Mouse (Mus musculus) MEL (cell line): ENCODE measurements around the gene Nrarp.
A peak's percentile ranks its signal among the peaks of the same experiment; 100 is the strongest.

Experiments
- CHD1 ChIP-seq: IDR thresholded peaks from 2 replicates; pipeline ENCODE4 v1.6.1; 2012; ENCODE audit warnings: low read depth, mild to moderate bottlenecking, inconsistent platforms, low read length, improper control_type of control experiment
- CTCF ChIP-seq, 3 experiments: IDR thresholded peaks in 2 of 3; conservative IDR thresholded peaks in 1 of 3; 2 replicates each; pipeline ENCODE4 v1.5.1; 2011 to 2012; ENCODE audit warnings: low read length in 3 of 3, low read depth in 2 of 3, mild to moderate bottlenecking in 2 of 3, improper control_type of control experiment in 1 of 3, inconsistent platforms in 1 of 3, mixed read lengths in 1 of 3, moderate library complexity in 1 of 3; ENCODE audit not compliant: control insufficient read depth in 1 of 3, insufficient read depth in 1 of 3, poor library complexity in 1 of 3, severe bottlenecking in 1 of 3
- E2F4 ChIP-seq: IDR thresholded peaks from 2 replicates; pipeline ENCODE4 v1.6.1; 2011; ENCODE audit warnings: low read depth, low read length, improper control_type of control experiment, borderline replicate concordance
- ELF1 ChIP-seq: IDR thresholded peaks from 2 replicates; pipeline ENCODE4 v1.6.1; 2014; ENCODE audit warnings: low read depth, mild to moderate bottlenecking, inconsistent platforms, low read length, improper control_type of control experiment, moderate library complexity
- EP300 ChIP-seq, 2 experiments: IDR thresholded peaks; 2 replicates each; pipeline ENCODE4 v1.6.1; 2011; ENCODE audit warnings: improper control_type of control experiment in 2 of 2, low read length in 2 of 2, low read depth in 1 of 2, mild to moderate bottlenecking in 1 of 2
- ETS1 ChIP-seq: IDR thresholded peaks from 2 replicates; pipeline ENCODE4 v1.6.1; 2012; ENCODE audit warnings: low read depth, mild to moderate bottlenecking, inconsistent platforms, low read length, improper control_type of control experiment, moderate library complexity
- GATA1 ChIP-seq: IDR thresholded peaks from 2 replicates; pipeline ENCODE4 v1.6.1; 2011; ENCODE audit warnings: low read depth, low read length, improper control_type of control experiment
- HCFC1 ChIP-seq: IDR thresholded peaks from 2 replicates; pipeline ENCODE4 v1.6.1; 2012; ENCODE audit warnings: low read depth, mild to moderate bottlenecking, inconsistent platforms, low read length, improper control_type of control experiment, moderate library complexity
- JUND ChIP-seq: IDR thresholded peaks from 2 replicates; pipeline ENCODE4 v1.6.1; 2011; ENCODE audit warnings: low read depth, mild to moderate bottlenecking, improper control_type of control experiment, low read length
- MYC ChIP-seq: IDR thresholded peaks from 2 replicates; pipeline ENCODE4 v1.6.1; 2011; ENCODE audit warnings: low read depth, mild to moderate bottlenecking, low read length, improper control_type of control experiment, moderate library complexity
- POLR2A ChIP-seq, 2 experiments: IDR thresholded peaks; 2 replicates each; pipeline ENCODE4 v1.6.1; 2011 to 2012; ENCODE audit warnings: low read length in 2 of 2, mild to moderate bottlenecking in 2 of 2, control low read depth in 1 of 2, improper control_type of control experiment in 1 of 2, low read depth in 1 of 2, moderate library complexity in 1 of 2; ENCODE audit not compliant: control insufficient read depth in 1 of 2, insufficient read depth in 1 of 2, poor library complexity in 1 of 2
- TAL1 ChIP-seq: IDR thresholded peaks from 2 replicates; pipeline ENCODE4 v1.6.1; 2012; ENCODE audit warnings: mild to moderate bottlenecking, inconsistent platforms, low read length, moderate library complexity, mixed read lengths
- ZC3H11A ChIP-seq: IDR thresholded peaks from 2 replicates; pipeline ENCODE4 v1.6.1; 2012; ENCODE audit warnings: low read depth, mild to moderate bottlenecking, inconsistent platforms, low read length, improper control_type of control experiment
- ZNF384 ChIP-seq: IDR thresholded peaks from 2 replicates; pipeline ENCODE4 v1.6.1; 2012; ENCODE audit warnings: low read depth, mild to moderate bottlenecking, inconsistent platforms, low read length, improper control_type of control experiment

- peak in 2 of 3 experiments; percentile 40 to 52; a peak in 4 of 6 replicates for TF ChIP-seq CTCF (IDR thresholded peaks at IDR 0.05 in 2 of 3, conservative IDR thresholded peaks at IDR 0.05 in 1 of 3; ENCODE audit: control insufficient read depth in 1 of 3, insufficient read depth in 1 of 3, low read depth in 2 of 3, low read length in 3 of 3, poor library complexity in 1 of 3, severe bottlenecking in 1 of 3)
- TF ChIP-seq EP300 (IDR thresholded peaks at IDR 0.05; ENCODE audit: low read depth in 1 of 2, low read length in 2 of 2), result no peak
- TF ChIP-seq E2F4, result no peak
- TF ChIP-seq ELF1, result peak; percentile 13; the same call in 1 of the 2 replicates
- TF ChIP-seq ETS1, result 0 out of 2 replicates have a peak, but pooled peaks have one; percentile 3
- peak in 1 of 2 experiments; percentile 17; a peak in 1 of 4 replicates for TF ChIP-seq POLR2A (IDR thresholded peaks at IDR 0.05; ENCODE audit: control insufficient read depth in 1 of 2, insufficient read depth in 1 of 2, low read depth in 1 of 2, low read length in 2 of 2, poor library complexity in 1 of 2)
- no peak for TF ChIP-seq TAL1
- TF ChIP-seq JUND, result no peak
- no peak for TF ChIP-seq GATA1
- no peak for TF ChIP-seq ZNF384
- 0 out of 2 replicates have a peak, but pooled peaks have one; percentile 12 for TF ChIP-seq CHD1
- TF ChIP-seq ZC3H11A, result no peak
- 0 out of 2 replicates have a peak, but pooled peaks have one; percentile 40 for TF ChIP-seq HCFC1
- no peak for TF ChIP-seq MYC
Observed at GRCm38 (mm10) chr2:25180973-25181890, 674 bp downstream of the Nrarp start.
